Mouse (Mus musculus): ENCODE data around the gene Serf2.

Serf2 gene

DNA sequence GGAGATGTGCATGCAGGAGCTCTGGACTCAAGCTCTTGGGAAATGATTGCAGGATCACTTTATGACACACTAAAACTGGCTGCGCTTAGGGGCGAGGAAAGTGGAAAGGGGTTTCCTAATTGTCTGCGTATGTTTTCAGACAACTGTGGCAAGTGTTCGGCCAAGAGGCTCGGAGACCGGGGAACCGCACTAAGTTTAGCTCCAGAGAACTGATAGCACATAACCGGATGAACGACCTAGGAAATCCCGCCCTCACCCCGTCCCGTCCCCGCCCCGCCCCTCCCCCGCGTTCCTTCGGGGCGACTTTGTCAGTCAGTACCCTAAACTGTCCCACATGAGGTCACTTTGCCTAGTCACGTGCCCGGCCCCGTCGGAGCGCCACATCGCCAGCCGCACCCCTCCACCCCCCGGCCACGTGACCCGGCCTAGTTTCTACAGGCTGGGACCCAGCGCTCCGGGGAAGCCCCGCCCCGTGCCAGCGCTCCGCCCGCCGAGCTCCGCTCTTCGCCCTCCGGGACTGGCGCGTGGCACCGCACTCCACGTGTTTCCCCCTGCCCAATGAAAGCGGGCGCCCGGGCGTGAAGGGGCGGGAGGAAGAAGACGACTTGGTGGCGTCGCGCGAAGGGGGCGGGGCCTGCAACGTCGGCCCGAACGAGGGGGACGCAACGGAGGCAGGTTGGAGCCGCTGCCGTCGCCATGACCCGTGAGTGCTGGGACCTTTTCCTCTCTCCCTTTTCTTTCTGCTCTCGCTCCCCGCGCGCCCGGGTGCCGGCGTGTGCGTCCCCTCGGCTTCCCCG, at the start of gene Serf2:
Serf2 (plus strand) TSS at position 457 of the 797 bp plus-strand sequence.
- peak; percentile 100 for DNase-seq

DNA sequence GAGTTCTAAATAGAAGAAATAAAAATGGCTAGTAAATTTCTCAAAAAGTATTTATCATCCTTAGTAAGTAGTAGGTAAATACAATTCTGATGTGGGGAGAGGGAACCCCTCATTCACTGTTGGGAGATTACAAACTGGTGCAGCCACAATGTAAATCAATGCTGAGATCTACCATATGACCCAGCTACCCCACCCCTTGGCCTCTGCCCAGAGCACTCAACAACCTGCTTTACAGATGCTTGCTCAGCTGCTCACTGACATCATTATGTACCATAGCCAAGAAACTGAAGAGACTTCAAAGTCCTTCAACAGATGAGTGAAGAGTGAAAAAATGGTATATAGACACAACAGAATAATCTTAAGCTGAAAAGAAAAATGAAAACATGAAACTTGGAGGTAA, 45.7 kb upstream of the Serf2 start:
- DNase-seq, result peak; percentile 25

DNA sequence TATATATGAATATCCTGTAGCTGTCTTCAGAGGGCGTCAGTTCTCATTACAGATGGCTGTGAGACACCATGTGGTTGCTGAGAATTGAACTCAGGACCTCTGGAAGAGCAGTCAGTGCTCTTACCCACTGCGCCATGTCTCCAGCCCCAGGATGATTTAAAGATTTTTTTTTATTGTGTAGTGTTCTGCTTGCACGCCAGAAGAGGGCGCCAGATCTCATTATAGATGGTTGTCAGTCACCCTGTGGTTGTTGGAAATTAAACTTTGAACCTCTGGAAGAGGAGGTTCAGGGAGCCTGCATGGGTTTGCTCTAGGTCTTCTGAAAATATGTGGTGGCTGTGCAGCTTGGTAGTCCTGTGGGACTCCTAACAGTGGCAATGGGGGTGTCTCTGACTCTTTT, 40.8 kb upstream of the Serf2 start:
- peak; percentile 27 for DNase-seq

DNA sequence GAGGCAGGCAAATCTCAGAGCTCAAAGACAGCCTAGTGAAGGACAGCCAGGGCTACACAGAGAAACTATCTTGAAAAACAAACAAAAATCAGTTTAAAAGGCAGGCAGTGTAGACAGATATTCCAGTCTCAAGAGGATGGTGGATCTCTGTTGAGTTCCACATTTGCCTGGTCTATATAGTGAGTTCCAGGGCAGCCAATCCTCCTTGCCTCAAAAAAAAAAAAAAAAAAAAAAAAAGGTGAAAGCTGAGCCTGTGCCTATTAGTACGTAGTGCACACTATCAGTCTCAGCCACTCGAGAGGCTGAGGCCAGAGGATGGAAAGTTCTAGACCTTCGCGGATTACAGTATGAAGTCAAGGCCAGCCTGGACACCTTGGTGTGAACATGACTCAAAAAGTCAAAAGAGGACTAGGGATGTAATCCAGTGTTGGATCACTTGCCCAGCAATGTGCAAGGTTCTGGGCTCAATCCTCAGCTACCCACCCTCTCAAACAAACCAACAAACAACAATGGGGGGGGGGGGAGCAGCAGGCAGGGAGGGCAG, 36.1 kb upstream of the Serf2 start:
- no peak for DNase-seq

DNA sequence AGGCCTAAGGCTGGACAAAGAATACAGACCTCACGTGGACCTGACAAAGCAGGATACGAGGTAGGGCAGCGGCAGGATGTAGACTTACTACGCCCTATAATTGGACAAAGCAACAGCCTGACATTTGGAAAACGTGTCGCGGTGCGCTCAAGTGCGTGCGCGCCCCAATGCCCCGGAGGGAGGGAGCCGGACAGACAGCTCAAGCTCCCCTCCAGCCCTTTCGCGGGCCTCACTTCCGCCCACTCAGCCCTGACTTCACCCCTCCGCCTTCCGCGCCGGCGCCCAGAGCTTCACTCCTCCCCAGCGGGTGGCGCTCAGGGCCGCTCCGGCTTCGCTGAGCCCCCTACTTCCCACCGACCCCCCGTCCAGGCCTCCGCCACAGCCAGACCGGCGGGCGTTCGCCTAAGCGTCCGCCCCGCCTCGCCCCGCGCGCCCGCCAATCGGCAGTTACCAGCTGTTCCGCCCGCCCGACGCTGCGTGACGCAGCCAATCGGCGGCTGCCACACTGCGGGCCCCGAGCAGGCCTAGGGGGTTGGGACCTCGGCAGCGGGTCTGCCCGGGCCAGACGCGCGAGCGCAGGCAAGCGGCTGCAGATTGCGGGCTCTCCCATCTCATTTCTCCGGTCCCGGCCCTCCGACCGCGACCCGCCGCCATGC, 35.5 kb upstream of the Serf2 start, which contains the start of the genes Pdia3 and Catsper2:
Pdia3 (plus strand) TSS at position 389 of the 656 bp plus-strand sequence.
Catsper2 (minus strand) TSS at position 406 of the 656 bp plus-strand sequence.
- DNase-seq, result peak; percentile 98

DNA sequence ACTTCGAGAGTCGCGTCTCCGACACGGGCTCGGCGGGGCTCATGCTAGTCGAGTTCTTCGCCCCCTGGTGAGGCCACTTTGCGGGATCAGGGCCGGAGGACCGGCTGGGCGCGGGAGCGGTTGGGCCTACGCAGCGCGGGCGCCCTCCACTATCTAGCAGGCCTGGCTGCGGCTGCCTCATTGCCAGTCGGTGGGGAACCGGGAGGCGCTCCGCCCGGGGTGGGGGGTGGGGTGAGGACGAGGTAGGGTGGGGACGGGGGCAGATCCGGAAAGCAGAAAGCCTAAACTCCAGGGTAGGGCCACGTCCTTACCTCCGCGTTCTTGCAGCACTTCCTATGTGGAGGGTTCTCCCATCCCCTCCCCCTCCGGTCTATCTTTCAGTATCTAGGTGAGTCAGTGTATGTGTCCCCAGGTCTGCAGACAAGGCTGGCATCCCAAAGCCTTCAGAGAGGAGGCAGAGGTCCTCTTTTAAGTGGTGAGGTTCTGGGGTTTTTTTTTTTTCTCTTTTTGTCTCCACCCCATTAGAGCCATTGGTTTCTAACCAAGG, 34.8 kb upstream of the Serf2 start:
- DNase-seq, result no peak

DNA sequence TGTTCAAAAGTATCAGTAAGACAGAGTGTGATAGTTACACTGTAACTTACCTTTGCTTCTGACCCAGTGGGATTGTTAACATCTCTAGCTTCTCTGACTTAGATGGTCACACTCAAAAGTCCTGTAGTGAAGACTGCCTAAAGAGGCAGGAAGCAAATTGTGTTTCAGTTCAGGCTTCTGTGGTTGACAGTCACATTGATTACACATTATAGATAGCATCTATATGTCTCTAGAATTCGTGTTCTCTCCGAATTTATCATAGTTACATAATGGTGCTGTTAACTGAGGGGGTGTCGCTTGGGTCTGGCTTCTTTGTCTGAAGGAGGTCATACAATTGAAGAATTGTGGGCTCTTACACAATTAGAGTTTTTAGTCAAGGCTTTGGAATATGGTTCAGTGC, 33.9 kb upstream of the Serf2 start:
- no peak for DNase-seq

DNA sequence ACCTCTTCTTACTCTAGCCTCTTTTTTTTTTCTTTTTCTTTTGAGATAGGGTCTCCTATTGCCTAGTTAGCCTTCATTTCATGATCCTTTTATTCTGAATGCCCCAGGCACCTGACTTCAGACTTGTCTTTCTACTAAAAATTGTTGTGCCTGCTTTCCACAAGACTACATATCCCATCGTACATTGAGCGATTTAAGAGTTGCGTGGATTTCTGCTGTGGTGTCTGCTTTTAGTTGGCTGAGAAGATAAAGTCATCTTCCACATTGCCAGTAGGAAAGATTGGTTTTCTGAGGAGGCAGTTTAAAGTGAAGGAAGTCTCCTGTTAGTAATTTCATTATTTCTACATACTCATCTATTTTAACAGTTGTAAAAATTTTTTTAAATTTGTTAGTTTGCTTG, 33.4 kb upstream of the Serf2 start:
- no peak for DNase-seq

DNA sequence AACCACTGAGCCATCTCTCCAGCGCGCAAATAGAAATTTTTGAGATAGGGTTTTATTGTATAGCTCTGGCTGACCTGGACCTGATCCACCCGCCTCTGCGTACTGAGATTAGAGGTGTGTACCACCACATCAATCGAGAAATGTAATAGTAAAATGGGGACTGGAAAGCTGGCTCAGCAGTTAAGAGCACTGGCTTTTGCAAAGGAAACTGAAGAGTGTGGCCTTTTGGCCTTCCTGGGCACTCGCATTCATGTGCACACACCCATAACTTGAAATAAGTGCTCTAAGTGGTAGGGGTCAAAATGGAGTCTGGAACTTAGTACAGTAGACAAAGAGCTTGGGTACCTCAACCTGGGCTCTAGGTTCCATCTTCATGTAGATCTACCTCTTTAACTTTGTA, 32.6 kb upstream of the Serf2 start:
- no peak for DNase-seq

DNA sequence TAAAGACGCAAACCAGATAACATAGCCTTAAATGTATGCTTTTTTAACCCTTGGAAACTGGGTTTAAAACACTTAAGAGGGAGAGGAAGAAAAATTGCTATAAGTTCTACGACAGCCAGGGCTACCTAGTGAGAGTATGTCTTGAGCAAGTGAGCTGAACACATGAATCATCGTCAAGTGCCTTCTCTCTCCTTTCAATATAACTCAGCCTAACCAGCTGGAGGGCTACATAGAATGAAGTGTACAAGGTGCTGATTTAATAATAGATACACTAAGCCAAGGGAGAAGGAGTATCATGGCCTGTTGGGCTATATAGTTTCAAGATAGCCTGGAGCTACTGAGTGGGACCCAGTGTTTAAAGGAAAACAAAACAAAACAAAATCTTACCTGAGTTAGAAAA, 30.5 kb upstream of the Serf2 start:
- no peak for DNase-seq

DNA sequence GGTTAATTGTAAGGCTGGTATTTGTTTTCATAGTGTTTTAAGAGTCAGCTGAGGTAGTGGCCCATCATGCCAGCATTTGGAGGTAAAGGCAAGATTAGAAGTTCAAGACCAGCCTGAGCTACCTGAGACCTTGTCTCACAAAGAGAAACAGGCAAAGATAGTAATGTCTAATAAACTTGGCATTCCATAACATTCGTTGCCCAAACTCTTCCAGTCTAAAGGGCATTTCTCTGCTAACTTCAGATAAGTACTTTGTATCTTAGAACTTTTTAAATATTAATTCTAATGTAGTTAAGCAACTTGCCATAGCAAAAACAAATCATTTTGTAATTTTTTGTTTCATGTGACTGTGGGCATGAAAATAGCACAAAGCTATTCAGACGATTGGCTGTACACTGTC, 25.8 kb upstream of the Serf2 start:
- no peak for DNase-seq

DNA sequence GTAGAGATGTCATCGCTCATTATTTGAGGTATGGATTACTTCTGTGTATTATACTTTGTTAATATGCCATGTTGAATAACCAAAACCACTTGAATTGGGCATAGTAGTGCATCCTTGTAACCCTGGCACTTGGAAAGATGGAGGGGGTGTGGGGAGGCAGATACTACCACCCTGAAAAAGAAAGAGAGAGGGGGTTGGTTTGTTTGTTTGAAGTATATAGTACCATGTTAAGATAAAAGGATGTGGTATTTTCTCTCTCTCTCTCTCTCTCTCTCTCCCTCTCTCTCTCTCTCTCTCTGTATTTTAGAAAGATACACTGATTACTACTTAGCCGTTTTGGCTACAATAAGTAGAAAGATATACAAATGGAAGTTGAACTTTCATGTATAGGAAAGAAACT, 23.1 kb upstream of the Serf2 start:
- no peak for DNase-seq

DNA sequence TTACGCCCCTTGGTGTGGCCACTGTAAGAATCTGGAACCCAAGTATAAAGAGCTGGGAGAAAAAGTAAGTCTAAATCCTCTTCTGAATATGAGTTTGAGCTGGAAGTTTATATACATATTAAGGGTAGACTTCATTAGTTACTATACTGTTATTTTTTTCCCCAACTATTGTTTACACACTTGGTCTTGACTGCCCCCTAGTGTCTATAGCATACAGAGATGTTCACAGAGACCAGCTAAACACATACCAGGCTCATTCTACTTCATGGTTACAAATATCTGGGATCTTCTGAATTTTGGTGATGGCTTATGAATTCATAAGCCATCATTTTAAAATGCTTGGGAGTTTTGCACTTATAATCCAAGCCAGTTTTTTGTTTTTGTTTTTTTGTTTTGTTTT, 14.1 kb upstream of the Serf2 start:
- DNase-seq, result no peak

DNA sequence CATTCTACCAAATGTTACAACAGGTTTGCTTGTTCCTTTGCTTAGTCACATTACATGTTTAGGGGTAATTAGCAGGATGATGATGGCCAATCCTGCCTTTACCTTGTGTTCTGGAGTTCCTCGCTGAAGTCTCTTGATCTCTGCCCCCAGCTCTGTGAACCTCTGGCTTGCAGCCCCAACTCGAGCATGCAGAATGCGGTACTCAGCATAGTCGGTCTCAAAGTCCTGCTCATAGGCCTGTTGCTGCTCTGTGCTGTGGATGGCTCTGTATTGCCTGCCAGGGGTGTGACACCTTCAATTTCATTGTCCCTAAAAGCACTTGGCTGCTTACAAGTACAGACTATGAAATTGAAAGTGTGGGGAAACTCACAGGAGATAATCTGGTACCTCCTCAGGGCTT, 9.2 kb upstream of the Serf2 start:
- peak; percentile 72 for DNase-seq

DNA sequence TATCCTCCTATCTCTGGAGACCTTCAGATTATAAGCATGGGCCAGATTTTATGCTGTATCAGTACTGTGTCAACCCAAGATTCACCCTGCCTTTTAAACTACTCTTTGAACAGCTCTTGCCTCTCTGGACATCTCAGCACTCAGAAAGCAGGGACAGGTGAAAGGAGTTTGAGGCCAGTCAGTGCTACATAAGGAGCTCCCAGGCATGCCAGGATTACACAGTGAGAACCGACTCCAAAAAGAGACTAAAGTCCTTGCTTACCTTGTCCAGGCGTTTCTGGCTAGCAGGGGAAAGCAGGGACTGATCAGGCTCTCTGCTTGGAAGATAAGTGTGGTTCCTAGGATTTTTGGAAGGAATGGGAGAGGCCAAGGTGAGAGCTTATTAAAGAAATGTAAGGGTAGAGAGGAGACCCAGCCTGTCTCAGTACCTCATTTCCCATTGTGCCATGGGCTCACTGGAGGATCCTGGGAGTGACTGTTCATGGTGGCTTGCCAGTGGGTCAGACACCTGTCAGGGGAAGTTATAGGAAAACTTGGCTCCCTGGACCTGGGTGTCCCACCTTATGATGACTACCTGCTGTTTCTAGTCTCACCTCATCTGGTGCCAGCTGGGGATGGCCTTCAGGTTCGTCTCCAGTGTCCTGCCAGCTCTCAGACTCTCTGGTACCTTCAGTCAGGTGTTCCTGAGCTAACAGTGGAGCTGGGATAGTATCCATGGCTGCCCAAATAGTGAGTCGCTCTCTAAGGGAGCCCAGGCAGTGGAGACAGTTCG, 8.0 kb upstream of the Serf2 start:
- no peak for DNase-seq

DNA sequence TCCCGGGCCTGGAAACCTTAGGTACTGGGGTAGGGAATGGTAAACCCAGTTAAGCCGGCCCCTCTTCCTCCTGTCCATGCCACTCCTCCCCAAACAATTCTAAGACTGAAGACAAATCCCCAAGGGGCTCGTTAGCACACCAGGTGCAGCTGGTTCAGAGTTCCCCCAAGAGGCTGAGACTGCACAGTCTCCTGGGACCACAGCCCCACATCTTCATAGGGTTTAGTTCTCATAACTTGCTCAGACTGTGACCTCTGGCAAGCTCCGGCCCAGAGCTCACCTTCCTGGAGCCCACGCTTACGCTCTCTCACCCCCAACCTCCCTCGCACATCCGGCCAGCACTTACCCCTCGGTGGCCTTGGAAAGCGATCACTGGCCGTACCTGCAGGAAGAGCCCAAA, 7.2 kb upstream of the Serf2 start:
- DNase-seq, result no peak

DNA sequence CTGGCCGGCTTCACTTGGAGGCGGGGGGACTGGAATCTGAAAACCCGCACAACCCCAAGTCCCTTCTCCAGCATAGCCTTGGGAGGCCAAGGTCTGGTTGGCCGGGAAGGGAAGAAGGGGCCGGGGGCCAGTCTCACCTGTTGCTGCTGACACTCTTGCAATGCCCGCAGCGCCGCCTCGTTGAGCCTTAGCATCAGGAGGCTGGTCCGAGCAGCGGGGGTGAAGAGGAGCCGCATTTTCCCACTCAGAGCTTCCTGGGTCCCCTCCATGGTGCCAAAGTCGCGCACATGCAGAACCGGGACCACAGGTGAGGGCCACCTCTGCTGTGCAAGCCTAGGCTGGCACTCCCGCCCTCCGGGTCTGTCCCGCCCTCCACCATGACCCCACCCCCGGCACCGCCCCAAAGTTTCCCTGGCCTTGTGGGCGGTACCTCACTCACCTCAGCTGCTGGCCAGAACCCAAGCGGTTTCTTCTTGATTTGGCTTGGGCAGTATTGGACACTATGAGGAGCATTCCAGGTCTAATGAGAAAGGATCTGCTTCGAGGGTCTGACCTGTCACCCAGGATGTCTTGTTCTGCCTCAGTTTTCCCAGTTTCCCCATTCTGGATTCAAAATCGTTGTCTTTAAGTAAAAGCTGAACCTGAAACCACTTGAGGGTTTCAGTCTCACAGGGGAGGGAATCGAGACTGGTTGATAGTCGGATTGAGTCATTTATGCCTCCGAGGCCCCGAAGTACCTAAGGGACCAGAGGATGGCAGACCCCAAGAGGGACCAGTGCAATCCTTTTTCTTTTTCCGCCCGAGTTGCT, 6.5 kb upstream of the Serf2 start:
- peak; percentile 90 for DNase-seq

DNA sequence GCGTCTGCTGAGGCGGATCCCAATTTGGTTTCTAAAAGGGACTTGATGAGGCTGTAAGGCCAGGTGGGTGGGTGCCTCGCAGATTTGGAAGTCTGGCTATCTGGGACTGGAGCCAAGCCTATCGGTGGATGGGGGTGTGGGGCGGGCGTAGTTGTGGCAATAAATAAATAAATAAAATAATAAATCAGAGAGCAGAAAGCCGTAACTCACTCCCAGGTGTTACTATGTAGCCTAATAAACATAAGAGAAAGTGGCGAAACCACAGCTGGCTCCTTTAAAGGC, 6.0 kb upstream of the Serf2 start:
- no peak for DNase-seq

DNA sequence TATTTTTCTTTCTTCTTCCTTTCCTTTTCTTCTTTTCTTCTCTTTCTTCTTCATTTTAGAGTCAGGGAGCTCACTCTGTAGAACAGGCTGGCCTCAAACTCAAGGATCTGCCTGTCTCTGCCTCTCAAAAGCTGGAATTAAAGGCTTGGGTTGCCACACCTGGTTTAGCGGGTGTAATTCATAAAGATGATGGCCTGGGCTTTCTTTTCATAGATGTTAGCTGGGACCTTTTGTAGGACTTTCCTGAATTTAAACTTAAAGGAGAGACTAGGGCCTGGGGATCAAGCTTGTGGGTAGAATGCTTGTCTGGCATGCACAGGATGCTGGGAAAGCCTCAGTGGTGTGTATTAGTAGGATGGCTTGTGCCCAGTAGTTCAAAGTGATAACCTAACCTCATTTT, 4.8 kb upstream of the Serf2 start, which contains the start of gene Ell3:
Ell3 (minus strand) TSS at position 101 of the 400 bp plus-strand sequence.
- DNase-seq, result no peak

DNA sequence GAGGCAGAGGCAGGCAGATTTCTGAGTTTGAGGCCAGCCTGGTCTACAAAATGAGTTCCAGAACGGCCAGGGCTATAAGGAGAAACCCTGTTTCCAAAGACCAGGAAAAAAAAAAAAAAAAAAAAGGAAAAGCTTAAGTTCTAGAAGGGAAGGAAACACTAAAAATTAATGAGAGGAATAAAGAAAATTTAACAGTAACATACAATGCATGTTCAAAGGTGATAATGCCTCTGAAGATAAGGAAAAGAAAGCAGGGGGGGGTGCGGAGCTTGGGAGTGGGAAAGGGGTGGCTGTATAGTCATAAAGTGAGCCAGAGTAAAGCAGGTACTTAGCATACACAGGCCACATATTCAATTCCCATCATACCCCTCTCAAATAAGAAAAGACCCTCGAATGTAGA, 3.9 kb upstream of the Serf2 start:
- DNase-seq, result no peak

DNA sequence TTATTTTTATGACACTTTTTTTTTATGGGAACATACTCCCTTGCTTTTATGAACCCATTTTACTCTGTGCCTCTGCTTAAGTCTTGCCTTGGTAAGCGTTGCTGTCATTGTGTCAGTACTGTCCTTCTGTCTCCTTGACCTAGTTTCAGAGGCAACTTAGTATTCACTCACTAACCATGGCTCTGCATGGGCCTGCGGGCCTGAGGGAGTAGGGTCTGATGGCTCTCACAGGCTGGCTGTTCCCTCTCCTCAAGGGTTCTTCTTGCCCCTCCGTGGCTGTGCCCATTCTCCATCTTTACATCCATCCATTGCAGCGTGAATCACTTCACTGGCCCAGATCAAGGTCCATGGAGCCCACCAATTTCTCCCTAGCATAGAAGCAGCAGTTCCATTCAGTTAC, 2.5 kb upstream of the Serf2 start:
- DNase-seq, result no peak

DNA sequence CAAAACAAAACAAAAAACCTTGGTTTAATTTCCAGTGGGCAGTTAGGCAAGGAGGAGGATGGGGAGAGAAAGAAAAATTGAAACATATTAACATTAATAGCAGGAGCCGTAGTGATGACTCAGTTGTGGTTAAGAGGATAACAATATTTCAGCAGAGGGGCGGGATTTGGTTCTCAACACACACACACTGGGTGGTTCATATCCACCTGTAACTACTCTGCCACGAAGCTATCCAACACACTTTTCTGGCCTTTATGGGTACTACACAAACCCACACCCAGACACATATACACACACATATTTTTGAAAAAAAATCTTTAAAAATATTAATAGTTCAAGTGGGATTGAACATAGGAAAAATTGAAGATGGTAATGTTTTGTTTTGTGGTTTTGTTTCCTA, 2.0 kb upstream of the Serf2 start:
- no peak for DNase-seq

Data from kidney, postnatal 14 days (tissue).